Mouse (Mus musculus): ENCODE results near the gene Gm38431. TPM values are rescaled to one million over a fixed set of nuclear protein-coding genes. Genes with fewer than 3 reads are reported as not detected.
A peak's percentile ranks its signal among the peaks of the same experiment; 100 is the strongest.

The Gm38431 gene
- polyA plus RNA-seq, 2 experiments: 0.91 to 2.4 TPM

- H3K27ac ChIP-seq: peak within 1 kb of the TSS; percentile 45
- H3K36me3 ChIP-seq (replicated peaks; ENCODE audit: control insufficient read depth, insufficient read depth, low read depth): peaks cover 31% of the 10 kb centered on the region
- TF ChIP-seq CTCF (IDR thresholded peaks at IDR 0.05; ENCODE audit: low read depth) (no peak), EP300 (IDR thresholded peaks at IDR 0.05; ENCODE audit: low read depth) (no peak)
- H3K9ac ChIP-seq (replicated peaks): peak within 1 kb of the TSS; percentile 74
- no peaks in the 10 kb centered on the region for H3K9me3 ChIP-seq (ENCODE audit: control insufficient read depth, low read length)
- whole genome bisulfite sequencing (ENCODE audit: insufficient replicate concordance): 2% methylated on average over 58 of the region's 58 CpGs
- ATAC-seq (ENCODE audit: insufficient read depth) (peak; percentile 89), DNase-seq (ENCODE audit: low read depth in 3 of 3, low spot score in 3 of 3) (peak; percentile 73 to 74 (median 73))
- H3K4me1 ChIP-seq (replicated peaks; ENCODE audit: control insufficient read depth in 2 of 2, insufficient read depth in 2 of 2, low read length in 1 of 2): peaks cover 8 to 16% of the 10 kb centered on the region in 2 experiments
- no peaks in the 10 kb centered on the region for H3K27me3 ChIP-seq (ENCODE audit: control insufficient read depth, insufficient read depth, low read length)
- H3K4me3 ChIP-seq (ENCODE audit: insufficient read depth in 1 of 2, low read depth in 2 of 2, low read length in 2 of 2): peak within 1 kb of the TSS; percentile 77 to 93
- H3K4me2 ChIP-seq (ENCODE audit: low read depth): peak within 1 kb of the TSS; percentile 95
Measured at GRCm38 (mm10) chr9:21073044-21073840, 18.6 kb downstream of the Gm38431 start, which contains the start of the genes Gm49373 and Fdx1l. Gm49373 (minus strand) TSS chr9:21073096. Fdx1l (minus strand) TSS chr9:21073614.

GRCm38 (mm10) chr9:21072641-21073040 is 19.2 kb downstream of the Gm38431 start:
- peak; percentile 16; the same call in 1 of the 2 replicates for ATAC-seq (ENCODE audit: insufficient read depth)
- 2% methylated on average over 4 of the region's 4 CpGs for WGBS (ENCODE audit: insufficient replicate concordance)
- peaks cover 8 to 16% of the 10 kb centered on the region in 2 experiments for H3K4me1 ChIP-seq (replicated peaks; ENCODE audit: control insufficient read depth in 2 of 2, insufficient read depth in 2 of 2, low read length in 1 of 2)
- DNase-seq (ENCODE audit: low read depth in 3 of 3, low spot score in 3 of 3): no peak
- peaks cover 25% of the 10 kb centered on the region for H3K36me3 ChIP-seq (replicated peaks; ENCODE audit: control insufficient read depth, insufficient read depth, low read depth)
- H3K9me3 ChIP-seq (ENCODE audit: control insufficient read depth, low read length): no peaks in the 10 kb centered on the region
- no peaks in the 10 kb centered on the region for H3K27me3 ChIP-seq (ENCODE audit: control insufficient read depth, insufficient read depth, low read length)
- TF ChIP-seq EP300 (IDR thresholded peaks at IDR 0.05; ENCODE audit: low read depth) (no peak), CTCF (IDR thresholded peaks at IDR 0.05; ENCODE audit: low read depth) (no peak)
- H3K9ac ChIP-seq (replicated peaks): peak overlapping the region; percentile 74
- H3K27ac ChIP-seq: peak overlapping the region; percentile 37; the same call in 1 of the 2 replicates
- peak overlapping the region; percentile 77 to 93 for H3K4me3 ChIP-seq (ENCODE audit: insufficient read depth in 1 of 2, low read depth in 2 of 2, low read length in 2 of 2)
- peak overlapping the region; percentile 95 for H3K4me2 ChIP-seq (ENCODE audit: low read depth)

DNA sequence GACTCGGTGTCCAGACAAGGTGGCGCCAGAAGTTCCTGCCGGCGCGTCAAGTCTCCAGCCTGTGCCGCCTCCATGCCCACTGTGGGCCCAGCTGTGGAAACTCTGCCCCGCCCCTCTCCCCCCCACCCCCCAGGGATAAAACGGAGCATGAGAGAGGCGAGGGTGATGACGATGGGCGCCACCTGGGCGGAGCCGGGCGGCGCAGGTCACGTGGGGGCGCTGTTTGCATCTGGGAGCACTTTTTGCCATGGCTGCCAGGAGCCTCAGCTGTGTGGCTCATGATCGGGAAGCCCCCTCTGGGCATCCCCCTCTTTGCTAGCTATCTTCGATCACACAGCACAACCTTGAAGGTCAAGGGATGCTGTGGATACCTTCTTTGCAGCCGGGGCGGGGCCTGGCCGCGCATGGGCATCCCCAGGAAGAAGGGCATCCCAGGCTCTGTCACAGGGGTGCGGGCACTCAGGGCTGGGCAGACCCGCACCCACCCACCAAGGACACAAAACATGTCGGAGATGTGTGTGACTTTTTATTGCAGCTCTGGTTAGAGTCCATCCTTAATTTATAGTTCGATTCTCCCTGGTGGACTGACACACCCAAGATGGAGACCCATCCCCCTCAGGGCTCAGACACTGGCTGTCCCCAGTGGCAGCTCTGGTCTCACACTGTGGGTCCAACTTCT is 24.7 kb downstream of the Gm38431 start, which contains the start of gene Zglp1:
Gene Zglp1, minus strand, starts transcription at position 88 of the 679 bp plus-strand sequence.
- Histone ChIP-seq H3K27ac (no peak within 1 kb of the TSS), H3K4me3 (ENCODE audit: insufficient read depth in 1 of 2, low read depth in 2 of 2, low read length in 2 of 2) (no peak within 1 kb of the TSS), H3K4me1 (replicated peaks; ENCODE audit: control insufficient read depth in 2 of 2, insufficient read depth in 2 of 2, low read length in 1 of 2) (peaks cover 0 to 4% of the 10 kb centered on the region in 2 experiments; a peak in 3 of 4 replicates), H3K9ac (replicated peaks) (no peak within 1 kb of the TSS), H3K4me2 (ENCODE audit: low read depth) (no peak within 1 kb of the TSS), H3K36me3 (replicated peaks; ENCODE audit: control insufficient read depth, insufficient read depth, low read depth) (peaks cover 10% of the 10 kb centered on the region), H3K27me3 (ENCODE audit: control insufficient read depth, insufficient read depth, low read length) (no peaks in the 10 kb centered on the region), H3K9me3 (ENCODE audit: control insufficient read depth, low read length) (no peaks in the 10 kb centered on the region)
- DNase-seq (ENCODE audit: low read depth in 3 of 3, low spot score in 3 of 3) (no peak), ATAC-seq (ENCODE audit: insufficient read depth) (no peak)
- TF ChIP-seq CTCF (IDR thresholded peaks at IDR 0.05; ENCODE audit: low read depth) (no peak), EP300 (IDR thresholded peaks at IDR 0.05; ENCODE audit: low read depth) (no peak)
- WGBS (ENCODE audit: insufficient replicate concordance): 78% methylated on average over 27 of the region's 27 CpGs

DNA sequence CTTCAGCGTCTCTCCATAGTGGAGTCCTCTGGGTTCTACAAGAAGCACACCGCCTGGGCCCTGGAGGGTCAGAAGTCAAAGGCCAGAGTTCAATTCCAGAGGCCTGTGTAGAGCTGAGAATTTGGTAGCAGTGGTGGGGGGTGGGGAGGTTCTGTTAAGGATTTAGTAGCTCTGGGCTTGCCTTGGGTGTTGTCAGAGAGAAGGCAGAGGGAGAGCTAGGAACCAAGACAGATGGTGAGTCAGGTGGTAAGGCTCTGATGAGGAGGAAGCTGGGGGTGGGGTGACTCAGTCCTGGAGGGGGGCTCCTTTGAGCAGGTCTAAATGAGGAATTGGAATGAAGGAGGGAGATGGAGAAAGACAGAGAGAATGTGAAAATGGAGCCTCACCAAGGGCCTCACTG is 28.9 kb downstream of the Gm38431 start:
- Histone ChIP-seq H3K4me1 (replicated peaks; ENCODE audit: control insufficient read depth in 2 of 2, insufficient read depth in 2 of 2, low read length in 1 of 2) (no peaks in the 10 kb centered on the region), H3K4me2 (ENCODE audit: low read depth) (no peak overlapping the region), H3K27ac (no peak overlapping the region), H3K9ac (replicated peaks) (no peak overlapping the region), H3K4me3 (ENCODE audit: insufficient read depth in 1 of 2, low read depth in 2 of 2, low read length in 2 of 2) (no peak overlapping the region), H3K9me3 (ENCODE audit: control insufficient read depth, low read length) (no peaks in the 10 kb centered on the region), H3K27me3 (ENCODE audit: control insufficient read depth, insufficient read depth, low read length) (no peaks in the 10 kb centered on the region), H3K36me3 (replicated peaks; ENCODE audit: control insufficient read depth, insufficient read depth, low read depth) (peaks cover 10% of the 10 kb centered on the region)
- DNase-seq (ENCODE audit: low read depth in 3 of 3, low spot score in 3 of 3) (no peak), ATAC-seq (ENCODE audit: insufficient read depth) (no peak)
- TF ChIP-seq CTCF (IDR thresholded peaks at IDR 0.05; ENCODE audit: low read depth) (no peak), EP300 (IDR thresholded peaks at IDR 0.05; ENCODE audit: low read depth) (no peak)
- 80% methylated on average over 2 of the region's 2 CpGs for WGBS (ENCODE audit: insufficient replicate concordance)

- no peak overlapping the region for H3K4me3 ChIP-seq (ENCODE audit: insufficient read depth in 1 of 2, low read depth in 2 of 2, low read length in 2 of 2)
- H3K4me2 ChIP-seq (ENCODE audit: low read depth): 0 out of 2 replicates have a peak overlapping the region, but pooled peaks have one; percentile 11
- TF ChIP-seq EP300 (IDR thresholded peaks at IDR 0.05; ENCODE audit: low read depth) (0 out of 2 replicates have a peak, but pooled peaks have one; percentile 40), CTCF (IDR thresholded peaks at IDR 0.05; ENCODE audit: low read depth) (no peak)
- DNase-seq (ENCODE audit: low read depth in 3 of 3, low spot score in 3 of 3) (no peak), ATAC-seq (ENCODE audit: insufficient read depth) (peak; percentile 79)
- H3K9ac ChIP-seq (replicated peaks): no peak overlapping the region; the same call in 1 of the 2 replicates
- no peaks in the 10 kb centered on the region for H3K36me3 ChIP-seq (replicated peaks; ENCODE audit: control insufficient read depth, insufficient read depth, low read depth)
- H3K27me3 ChIP-seq (ENCODE audit: control insufficient read depth, insufficient read depth, low read length): no peaks in the 10 kb centered on the region
- peaks cover 2 to 5% of the 10 kb centered on the region in 2 experiments; a peak in 2 of 4 replicates for H3K4me1 ChIP-seq (replicated peaks; ENCODE audit: control insufficient read depth in 2 of 2, insufficient read depth in 2 of 2, low read length in 1 of 2)
- WGBS (ENCODE audit: insufficient replicate concordance): 32% methylated on average over 10 of the region's 10 CpGs
- H3K27ac ChIP-seq: no peak overlapping the region
- no peaks in the 10 kb centered on the region for H3K9me3 ChIP-seq (ENCODE audit: control insufficient read depth, low read length)
Measured at GRCm38 (mm10) chr9:21051578-21051977, 40.2 kb downstream of the Gm38431 start.
